Mouse (Mus musculus): ENCODE measurements around the gene Ganab. TPM values are rescaled to one million over a fixed set of nuclear protein-coding genes. Genes with fewer than 3 reads are reported as not detected.
"Not testable (repeated sequence)": the region's sequence is repeated elsewhere in the genome, so short reads cannot be mapped to it uniquely, and the experiment has no call there.

Ganab gene
- total RNA-seq, 2 experiments from 2014 or later, result 21.6 to 26.4 TPM

DNA sequence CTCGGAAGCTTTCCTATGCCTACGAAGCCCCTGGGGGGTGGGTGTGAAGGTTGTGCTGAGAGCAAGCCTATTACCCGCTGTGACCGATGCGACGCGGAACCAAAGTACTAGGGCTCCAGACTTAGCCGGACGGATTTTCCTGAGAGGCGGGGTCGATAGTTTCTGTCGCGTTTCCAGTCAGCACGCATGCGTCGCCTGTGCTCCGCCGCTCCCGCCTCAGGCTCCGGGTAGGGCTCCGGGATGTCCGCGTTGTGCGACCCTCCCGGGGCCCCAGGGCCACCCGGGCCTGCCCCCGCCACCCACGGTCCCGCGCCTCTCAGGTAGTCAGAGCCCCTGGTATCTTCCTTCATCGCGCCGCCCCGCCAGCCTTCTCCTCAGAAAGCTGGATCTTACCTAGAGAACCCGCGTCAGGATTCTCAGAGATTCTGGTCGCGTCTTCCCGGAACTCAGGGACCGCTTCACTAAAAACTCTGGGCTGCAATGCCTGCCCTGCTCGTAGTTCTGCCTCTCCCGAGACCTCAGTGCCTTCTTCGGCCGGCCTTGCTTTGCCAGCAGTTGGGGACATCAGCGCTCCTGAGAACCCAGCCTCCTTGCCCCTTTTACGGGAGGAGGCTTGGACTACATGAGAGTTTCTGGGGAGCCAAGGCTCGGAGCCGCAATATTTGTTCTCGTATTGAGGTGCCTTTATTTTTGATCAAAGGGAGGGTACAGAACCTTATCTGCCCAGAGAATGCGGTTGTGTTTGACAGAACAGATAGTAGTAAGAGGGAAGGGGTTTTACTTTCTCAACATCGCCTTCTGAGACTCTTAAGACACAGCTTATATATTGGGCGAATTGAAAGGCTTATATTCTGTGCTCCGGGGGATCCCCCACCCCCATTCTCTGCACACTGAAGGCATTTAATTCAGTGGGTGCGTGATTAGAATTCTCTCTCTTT lies 4.8 kb upstream of the Ganab start, which contains the start of gene Ints5:
Gene Ints5 (plus strand): TSS at position 177 of the 938 bp plus-strand sequence.
- intact Hi-C loops (cut with DNase I), result loop anchor here (5.0 kb wide), 1 partner anchor 34 kb away; the partner anchor contains the start of genes Eml3 and Rom1

GRCm38 (mm10) chr19:8895397-8895960 lies 2.4 kb upstream of the Ganab start:
- Histone ChIP-seq H3K4me3 (no peak overlapping the region), H3K27ac (no peak overlapping the region)
- intact Hi-C loops (cut with DNase I), result no loop called here
- DNase-seq, result no peak
- no peak for TF ChIP-seq CTCF (IDR thresholded peaks at IDR 0.05)

More for the DNA sequence above, 4.8 kb upstream of the Ganab start, which contains the start of gene Ints5:
- peak; percentile 90 for DNase-seq
- H3K4me3 ChIP-seq, result peak within 1 kb of the TSS; percentile 83
- no peak for TF ChIP-seq CTCF (IDR thresholded peaks at IDR 0.05)
- peak within 1 kb of the TSS; percentile 94 for H3K27ac ChIP-seq

DNA sequence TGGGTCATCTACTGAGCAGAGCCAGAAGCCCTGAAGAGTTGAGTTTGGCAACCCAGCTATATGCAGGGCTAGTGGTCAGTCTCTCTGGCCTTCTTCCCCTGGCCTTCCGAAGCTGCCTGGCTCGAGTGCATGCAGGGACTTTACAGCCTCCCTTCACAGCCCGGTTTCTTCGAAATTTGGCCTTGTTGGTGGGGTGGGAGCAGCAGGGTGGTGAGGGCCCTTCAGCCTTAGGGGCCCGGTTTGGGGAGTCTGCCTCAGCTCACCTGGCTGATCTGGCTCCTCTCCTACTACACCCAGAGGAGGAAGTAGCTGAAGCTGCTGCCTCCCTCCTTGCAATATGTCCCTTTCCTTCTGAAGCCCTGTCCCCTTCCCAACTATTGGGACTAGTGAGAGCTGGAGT lies 1.6 kb upstream of the Ganab start:
- H3K4me3 ChIP-seq; H3K27ac ChIP-seq; intact Hi-C loops (cut with DNase I); DNase-seq: not testable (repeated sequence)

GRCm38 (mm10) chr19:8897211-8897864 lies 533 bp upstream of the Ganab start:
- DNase-seq, result peak; percentile 63
- intact Hi-C loops (cut with DNase I), result not testable (repeated sequence)
- Histone ChIP-seq H3K27ac (peak overlapping the region; percentile 96), H3K4me3 (peak overlapping the region; percentile 91)

DNA sequence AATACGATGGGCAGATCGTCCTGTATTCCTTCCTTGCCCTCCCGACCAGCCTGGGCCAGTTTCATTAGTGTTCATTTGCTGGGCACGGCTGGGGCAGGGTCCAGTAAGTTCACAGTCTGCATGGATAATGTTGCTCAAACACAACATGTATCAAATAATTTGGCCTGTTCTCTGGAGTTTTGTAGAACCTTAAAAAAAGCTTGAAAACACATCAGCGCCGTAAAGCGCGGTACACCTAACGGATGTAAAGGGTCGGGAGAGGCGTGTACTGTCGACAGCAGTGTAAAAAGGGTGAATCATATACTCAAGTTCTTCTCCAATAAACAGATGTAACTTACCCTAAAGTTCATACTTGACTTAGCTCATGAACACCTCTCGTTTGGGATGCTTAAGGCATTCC lies 705 bp downstream of the Ganab start:
- Histone ChIP-seq H3K27ac (peak overlapping the region; percentile 96), H3K4me3 (peak overlapping the region; percentile 91)
- DNase-seq, result no peak
- intact Hi-C loops (cut with DNase I), result loop anchor here (2.0 kb wide), 2 partner anchors 20 to 28 kb away; partner anchors contain the start of gene Ubxn1
- no peak for TF ChIP-seq CTCF (IDR thresholded peaks at IDR 0.05)

- no peak for TF ChIP-seq CTCF (IDR thresholded peaks at IDR 0.05)
- H3K4me3 ChIP-seq, result peak overlapping the region; percentile 91
- intact Hi-C loops (cut with DNase I), result loop anchor here (2.0 kb wide), 2 partner anchors 20 to 28 kb away; partner anchors contain the start of gene Ubxn1
- no peak for DNase-seq
- H3K27ac ChIP-seq, result peak overlapping the region; percentile 96; the same call in 1 of the 2 replicates
These were observed 1.2 kb downstream of the Ganab start for GRCm38 (mm10) chr19:8899079-8899478.

DNA sequence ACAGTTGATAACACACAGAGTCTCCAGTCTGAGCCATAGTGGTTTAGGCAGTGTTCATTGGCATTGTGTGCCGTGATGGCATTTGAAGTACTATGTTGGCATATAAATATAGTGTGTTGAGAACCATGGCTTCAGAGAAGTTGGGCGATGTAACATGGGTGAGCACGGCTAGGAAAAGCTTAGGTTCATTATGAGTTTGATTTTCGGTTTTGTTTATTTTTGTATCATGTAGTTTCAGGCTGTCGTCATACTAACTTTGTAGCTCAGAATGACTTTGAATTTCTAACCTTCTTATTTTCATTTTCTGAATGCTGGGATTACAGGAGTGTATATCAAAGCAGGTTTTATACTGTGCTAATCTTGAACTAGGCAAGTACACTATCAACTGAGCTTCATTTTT lies 5.5 kb downstream of the Ganab start:
- Histone ChIP-seq H3K27ac (no peak overlapping the region), H3K4me3 (no peak overlapping the region)
- intact Hi-C loops (cut with DNase I), result no loop called here
- DNase-seq, result no peak
- TF ChIP-seq CTCF (IDR thresholded peaks at IDR 0.05), result no peak

DNA sequence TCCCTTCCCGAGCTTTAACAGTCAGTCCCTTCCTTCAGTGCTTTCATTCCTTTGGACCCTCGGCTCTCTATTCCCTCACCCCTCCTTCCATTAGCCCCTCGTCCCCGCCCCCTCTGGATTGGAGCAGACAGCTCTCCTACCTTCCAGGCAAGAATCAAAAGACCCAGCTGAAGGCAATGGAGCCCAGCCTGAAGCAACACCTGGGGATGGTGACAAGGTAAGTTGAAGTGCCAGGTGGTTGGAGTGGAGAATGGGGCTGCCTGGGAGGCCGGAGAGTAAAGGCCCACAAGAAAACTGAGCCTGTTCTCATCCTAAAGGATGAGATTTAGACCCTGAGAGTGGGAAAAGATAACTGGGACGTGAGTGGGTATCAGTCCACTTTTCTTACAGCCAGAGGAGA lies 10.7 kb downstream of the Ganab start:
- no peak for DNase-seq
- intact Hi-C loops (cut with DNase I), result no loop called here
- H3K27ac ChIP-seq, result no peak overlapping the region
- H3K4me3 ChIP-seq, result no peak overlapping the region
- TF ChIP-seq CTCF (IDR thresholded peaks at IDR 0.05), result no peak

DNA sequence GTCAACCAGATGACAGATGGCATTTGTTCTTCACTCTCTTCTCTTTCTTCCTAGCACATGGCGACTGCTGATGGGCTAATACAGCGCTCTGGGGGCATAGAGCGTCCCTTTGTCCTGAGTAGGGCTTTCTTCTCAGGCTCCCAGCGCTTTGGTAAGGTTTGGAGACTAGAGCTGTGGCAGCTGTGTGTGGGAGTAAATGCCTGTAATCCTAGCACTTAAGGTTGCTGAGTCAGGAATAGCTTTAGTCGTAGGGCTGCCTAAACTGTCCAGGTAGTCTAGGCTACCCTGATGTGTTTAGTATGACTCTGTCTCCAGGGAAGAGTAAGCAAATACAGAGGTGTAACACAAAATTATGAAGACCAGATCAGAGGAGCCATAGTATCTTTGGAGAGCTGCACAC lies 13.9 kb downstream of the Ganab start:
- Histone ChIP-seq H3K27ac (no peak overlapping the region), H3K4me3 (no peak overlapping the region)
- intact Hi-C loops (cut with DNase I), result no loop called here
- TF ChIP-seq CTCF (IDR thresholded peaks at IDR 0.05), result no peak
- DNase-seq, result no peak

DNA sequence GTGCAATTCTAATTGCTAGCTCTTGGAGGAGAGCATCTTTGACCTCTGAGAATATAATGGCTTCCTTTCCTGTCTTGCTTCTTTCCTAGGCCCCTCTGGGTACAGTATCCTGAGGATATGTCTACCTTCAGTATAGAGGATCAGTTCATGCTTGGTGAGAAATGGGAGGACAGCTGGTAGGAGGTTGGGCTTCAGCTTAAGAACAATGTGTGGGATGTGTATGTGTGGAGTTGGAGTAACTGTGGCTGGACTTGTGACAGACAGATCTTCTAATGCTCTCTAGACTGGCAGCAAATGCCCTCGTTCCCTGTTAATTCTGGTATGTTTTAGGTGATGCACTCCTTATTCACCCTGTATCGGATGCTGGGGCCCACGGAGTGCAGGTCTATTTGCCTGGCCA lies 16.3 kb downstream of the Ganab start:
- Histone ChIP-seq H3K4me3 (no peak overlapping the region), H3K27ac (no peak overlapping the region)
- TF ChIP-seq CTCF (IDR thresholded peaks at IDR 0.05), result no peak
- no peak for DNase-seq
- intact Hi-C loops (cut with DNase I), result no loop called here

DNA sequence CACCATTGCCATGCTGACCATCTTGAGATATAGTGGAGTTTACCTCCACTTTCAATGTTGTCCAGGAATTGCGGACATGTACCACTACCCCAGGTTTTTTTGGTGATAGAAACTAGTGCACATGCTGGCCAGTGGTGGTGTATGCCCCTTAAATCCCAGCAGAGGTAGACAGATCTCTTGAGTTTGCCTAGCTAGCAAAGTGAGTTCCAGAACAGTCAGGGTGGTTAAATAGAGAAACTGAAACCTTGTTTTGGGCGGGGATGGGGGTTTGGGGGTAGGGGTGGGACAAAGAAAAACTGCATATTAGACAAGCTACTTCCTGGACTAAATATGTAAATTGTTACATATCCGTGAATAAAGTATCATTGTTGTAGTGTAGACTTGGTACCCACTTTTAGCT lies 21.1 kb downstream of the Ganab start:
- no peak overlapping the region for H3K4me3 ChIP-seq
- no peak for TF ChIP-seq CTCF (IDR thresholded peaks at IDR 0.05)
- intact Hi-C loops (cut with DNase I), result loop anchor here (2.0 kb wide), 1 partner anchor 20 kb away; the partner anchor contains the start of gene Ganab
- DNase-seq, result no peak
- no peak overlapping the region for H3K27ac ChIP-seq

DNA sequence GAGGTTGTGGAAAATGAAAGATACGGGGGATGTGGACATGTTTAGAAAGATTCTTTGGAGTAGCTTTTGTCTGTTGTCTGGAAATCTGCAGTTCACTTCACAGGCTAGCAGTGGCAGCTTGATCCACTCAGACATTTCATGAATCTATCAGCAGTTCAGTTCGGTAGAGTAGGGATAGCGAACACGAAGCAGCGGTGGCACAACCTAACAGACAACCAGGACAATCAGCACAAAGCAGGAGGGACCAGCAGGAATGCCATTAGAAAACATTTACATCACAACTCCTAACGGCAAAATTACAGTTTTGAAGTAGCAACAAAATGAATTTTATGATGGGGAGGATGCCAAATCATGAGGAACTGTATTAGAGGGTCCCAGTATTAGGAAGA lies 21.8 kb downstream of the Ganab start:
- no peak for DNase-seq
- Histone ChIP-seq H3K27ac (peak overlapping the region; percentile 96), H3K4me3 (peak overlapping the region; percentile 83)
- TF ChIP-seq CTCF (IDR thresholded peaks at IDR 0.05), result no peak
- intact Hi-C loops (cut with DNase I), result loop anchor here (2.0 kb wide), 2 partner anchors 21 to 47 kb away; partner anchors contain the start of genes Eef1g and Ganab
